Mouse (Mus musculus) lung, adult 2 months (tissue): ENCODE data around the gene Myl6b.

Experiments used
- CTCF ChIP-seq: fragments of 200-500 bp; IDR thresholded peaks from 2 replicates; pipeline ENCODE4 v1.5.1; 2011; ENCODE audit warnings: mild to moderate bottlenecking, low read length, control low read depth; ENCODE audit not compliant: insufficient read depth
- POLR2A ChIP-seq: fragments of 200-500 bp; IDR thresholded peaks from 2 replicates; pipeline ENCODE4 v1.6.1; 2011; ENCODE audit warnings: low read depth, mild to moderate bottlenecking, control low read depth, low read length, borderline replicate concordance; ENCODE audit errors: extremely low read depth

DNA sequence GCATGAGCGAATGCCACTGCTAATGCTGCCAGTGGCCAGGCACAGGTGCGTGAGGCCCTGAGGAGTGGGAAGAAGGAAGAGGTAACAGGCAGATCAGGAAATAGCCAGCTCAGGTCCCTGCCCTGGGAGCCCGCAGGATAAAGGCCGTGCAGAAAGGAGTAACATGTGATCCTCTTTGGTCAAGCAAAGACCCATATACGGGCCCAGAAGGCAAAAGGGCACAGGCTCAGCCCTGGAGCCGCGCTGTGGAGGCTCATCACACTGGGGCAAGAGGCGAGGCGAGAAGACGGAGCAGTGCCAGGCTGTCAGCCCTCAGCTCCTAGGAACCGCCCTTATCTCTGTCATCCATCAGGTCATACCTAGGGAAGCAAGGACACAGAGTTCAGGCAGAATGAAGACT lies 11.8 kb upstream of the Myl6b start:
- no peak for TF ChIP-seq CTCF
- TF ChIP-seq POLR2A: no peak
